Mouse (Mus musculus) E14TG2a.4 (cell line): ENCODE results near the gene Atp2a3.

Experiments used
- H3K27me3 ChIP-seq: 2 replicates; pipeline ENCODE4 v1.6.1; 2014; ENCODE audit warnings: low read length, control low read depth; ENCODE audit not compliant: insufficient read depth
- H3K36me3 ChIP-seq: 2 replicates; pipeline ENCODE4 v1.6.1; 2014; ENCODE audit warnings: low read length, control low read depth; ENCODE audit not compliant: insufficient read depth
- H3K4me1 ChIP-seq: replicated peaks from 2 replicates; pipeline ENCODE4 v1.6.1; 2014; ENCODE audit warnings: low read depth, low read length, control low read depth
- H3K4me3 ChIP-seq: replicated peaks from 2 replicates; pipeline ENCODE4 v1.5.1; 2014; ENCODE audit warnings: mild to moderate bottlenecking, low read length
- H3K9me3 ChIP-seq: 2 replicates; pipeline ENCODE4 v1.6.1; 2014; ENCODE audit warnings: low read length, control low read depth
- CTCF ChIP-seq: conservative IDR thresholded peaks from 2 replicates; pipeline ENCODE4 v1.5.1; 2014; ENCODE audit warnings: low read length
- NANOG ChIP-seq: IDR thresholded peaks from 2 replicates; pipeline ENCODE4 v1.6.1; 2014; ENCODE audit warnings: borderline replicate concordance, low read length, mixed read lengths
- POU5F1 ChIP-seq: IDR thresholded peaks from 2 replicates; pipeline ENCODE4 v1.6.1; 2014; ENCODE audit warnings: low read length, borderline replicate concordance

The Atp2a3 gene

GRCm38 (mm10) chr11:73001029-73001428 is 40.1 kb downstream of the Atp2a3 start:
- Histone ChIP-seq H3K4me3 (no peak overlapping the region), H3K4me1 (peaks cover 28% of the 10 kb centered on the region), H3K9me3 (no peaks in the 10 kb centered on the region), H3K36me3 (no peaks in the 10 kb centered on the region), H3K27me3 (0 out of 2 replicates have a peak, but pooled peaks cover 4% of the 10 kb centered on the region)
- peak; percentile 69 for TF ChIP-seq CTCF
- no peak for TF ChIP-seq POU5F1
- TF ChIP-seq NANOG = no peak

- Histone ChIP-seq H3K36me3 (no peaks in the 10 kb centered on the region), H3K9me3 (no peaks in the 10 kb centered on the region), H3K4me1 (peaks cover 4% of the 10 kb centered on the region; the same call in 1 of the 2 replicates), H3K27me3 (peaks cover 22% of the 10 kb centered on the region; the same call in 1 of the 2 replicates), H3K4me3 (no peak overlapping the region)
- TF ChIP-seq POU5F1 (no peak), CTCF (peak; percentile 59), NANOG (no peak)
Observed at GRCm38 (mm10) chr11:73006377-73006776, 45.4 kb downstream of the Atp2a3 start.

DNA sequence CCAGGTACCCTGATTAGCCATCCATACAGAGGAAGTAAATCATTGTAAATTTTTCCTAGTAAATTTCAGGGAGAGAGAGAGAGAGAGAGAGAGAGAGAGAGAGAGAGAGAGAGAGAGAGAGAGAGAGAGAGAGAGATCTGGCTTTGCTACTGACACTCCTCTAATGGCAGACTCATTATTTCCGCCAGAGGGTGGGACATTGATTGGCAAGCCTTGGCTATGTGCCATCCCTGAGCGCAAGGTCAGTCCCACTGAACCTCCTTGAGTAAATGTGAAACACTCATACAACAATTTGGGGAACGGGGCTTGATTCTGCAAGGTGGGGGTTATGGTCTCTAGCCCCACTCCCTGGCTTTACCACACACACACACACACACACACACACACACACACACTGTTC is 46.1 kb downstream of the Atp2a3 start:
- Histone ChIP-seq H3K4me1 (peaks cover 4% of the 10 kb centered on the region; the same call in 1 of the 2 replicates), H3K36me3 (no peaks in the 10 kb centered on the region), H3K9me3 (no peaks in the 10 kb centered on the region), H3K4me3 (no peak overlapping the region), H3K27me3 (peaks cover 19% of the 10 kb centered on the region; the same call in 1 of the 2 replicates)
- TF ChIP-seq POU5F1 (no peak), NANOG (no peak), CTCF (no peak)

DNA sequence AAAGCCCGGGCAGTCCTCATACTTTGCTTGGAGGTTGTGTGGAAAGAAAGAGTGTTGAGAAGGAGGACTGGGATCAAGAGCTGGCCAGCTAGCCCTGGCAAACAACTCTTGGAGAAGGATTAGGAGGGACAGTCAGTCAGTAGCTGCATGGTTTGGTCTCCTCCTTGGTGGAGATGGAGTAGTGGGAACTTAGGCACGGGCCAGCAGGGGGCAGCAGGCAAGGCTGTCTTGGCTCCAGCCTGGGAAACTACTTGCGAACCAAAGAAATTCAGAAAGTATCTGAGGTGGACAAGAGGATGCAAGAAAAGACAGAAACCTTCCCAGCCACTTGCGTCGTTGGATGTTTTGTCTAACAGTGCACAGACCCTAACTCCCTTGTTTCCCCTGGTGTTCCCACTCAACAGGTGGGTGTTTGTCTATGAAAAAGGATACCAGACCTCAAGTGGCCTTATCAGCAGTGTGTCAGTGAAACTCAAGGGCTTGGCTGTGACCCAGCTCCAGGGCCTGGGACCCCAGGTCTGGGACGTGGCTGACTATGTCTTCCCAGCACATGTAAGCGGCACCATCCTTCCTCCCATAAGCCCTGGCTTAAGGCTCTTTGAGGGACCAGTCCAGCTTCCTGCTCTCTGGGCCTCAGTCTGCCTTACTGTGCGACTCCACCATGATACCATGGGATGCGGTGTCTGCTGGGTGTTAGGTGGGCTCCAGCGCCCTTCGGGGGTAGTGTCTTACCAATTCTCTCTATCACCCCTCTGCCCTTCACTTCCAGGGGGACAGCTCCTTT is 46.9 kb downstream of the Atp2a3 start:
- H3K27me3 ChIP-seq = peaks cover 19% of the 10 kb centered on the region; the same call in 1 of the 2 replicates
- TF ChIP-seq CTCF (peak; percentile 51), POU5F1 (no peak)
- no peaks in the 10 kb centered on the region for H3K9me3 ChIP-seq
- H3K4me1 ChIP-seq = peaks cover 4% of the 10 kb centered on the region; the same call in 1 of the 2 replicates
- no peaks in the 10 kb centered on the region for H3K36me3 ChIP-seq
- no peak overlapping the region for H3K4me3 ChIP-seq

DNA sequence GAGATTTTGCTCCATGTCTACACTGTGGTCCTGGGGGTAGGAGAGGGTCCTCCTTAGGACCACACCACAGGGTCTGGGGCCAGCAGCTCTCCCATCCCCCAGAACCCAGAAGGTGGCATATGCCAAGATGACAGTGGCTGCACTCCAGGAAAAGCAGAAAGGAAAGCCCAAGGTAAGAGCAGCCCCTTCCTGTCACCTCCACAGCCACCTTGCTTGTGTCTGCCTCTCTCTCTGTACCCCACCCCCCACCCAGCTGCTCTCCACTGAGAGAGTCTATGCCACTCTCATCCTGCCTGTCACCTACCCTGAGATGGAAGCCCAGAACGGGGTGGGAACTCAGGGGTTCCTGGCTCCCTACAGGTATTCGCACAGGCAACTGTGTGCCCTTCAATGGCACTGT is 47.9 kb downstream of the Atp2a3 start:
- H3K27me3 ChIP-seq = peaks cover 26% of the 10 kb centered on the region
- TF ChIP-seq POU5F1 (no peak), NANOG (no peak), CTCF (no peak)
- H3K4me1 ChIP-seq = peaks cover 4% of the 10 kb centered on the region; the same call in 1 of the 2 replicates
- H3K9me3 ChIP-seq = no peaks in the 10 kb centered on the region
- H3K36me3 ChIP-seq = no peaks in the 10 kb centered on the region
- no peak overlapping the region for H3K4me3 ChIP-seq

DNA sequence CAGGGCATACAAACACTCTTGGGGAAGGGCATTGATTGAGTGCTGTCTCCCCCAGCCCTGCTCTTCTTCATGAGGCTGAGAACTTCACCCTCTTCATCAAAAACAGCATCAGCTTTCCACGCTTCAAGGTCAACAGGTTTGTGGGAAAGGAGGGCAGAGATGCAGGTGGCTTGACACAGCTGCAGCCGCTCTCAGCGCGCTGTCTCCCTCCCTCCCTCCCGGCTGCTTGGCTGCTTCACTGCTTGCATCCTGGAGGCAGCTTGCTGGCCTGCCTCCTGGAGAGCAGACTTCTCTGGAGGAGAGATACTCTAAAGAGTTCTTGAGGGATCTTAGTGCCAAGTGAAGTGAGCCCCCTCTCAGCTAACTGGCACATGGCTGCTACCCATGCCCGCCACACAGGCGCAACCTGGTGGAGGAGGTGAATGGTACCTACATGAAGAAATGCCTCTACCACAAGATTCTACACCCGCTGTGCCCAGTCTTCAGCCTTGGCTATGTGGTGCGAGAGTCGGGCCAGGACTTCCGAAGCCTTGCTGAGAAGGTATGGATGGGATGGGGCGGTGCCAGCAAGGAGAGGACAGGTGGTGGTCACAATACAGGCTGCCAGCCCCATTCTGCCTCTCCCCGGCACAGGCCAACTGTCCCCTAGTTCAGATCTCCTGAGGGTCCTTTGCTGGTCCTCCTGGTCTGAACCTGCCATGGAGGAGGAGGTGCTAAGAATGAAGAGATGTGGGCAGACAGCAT is 48.7 kb downstream of the Atp2a3 start:
- H3K4me3 ChIP-seq = no peak overlapping the region
- H3K4me1 ChIP-seq = peaks cover 4% of the 10 kb centered on the region; the same call in 1 of the 2 replicates
- peaks cover 32% of the 10 kb centered on the region for H3K27me3 ChIP-seq
- H3K9me3 ChIP-seq = no peaks in the 10 kb centered on the region
- no peaks in the 10 kb centered on the region for H3K36me3 ChIP-seq
- no peak for TF ChIP-seq POU5F1
- TF ChIP-seq NANOG = no peak
- TF ChIP-seq CTCF = no peak

DNA sequence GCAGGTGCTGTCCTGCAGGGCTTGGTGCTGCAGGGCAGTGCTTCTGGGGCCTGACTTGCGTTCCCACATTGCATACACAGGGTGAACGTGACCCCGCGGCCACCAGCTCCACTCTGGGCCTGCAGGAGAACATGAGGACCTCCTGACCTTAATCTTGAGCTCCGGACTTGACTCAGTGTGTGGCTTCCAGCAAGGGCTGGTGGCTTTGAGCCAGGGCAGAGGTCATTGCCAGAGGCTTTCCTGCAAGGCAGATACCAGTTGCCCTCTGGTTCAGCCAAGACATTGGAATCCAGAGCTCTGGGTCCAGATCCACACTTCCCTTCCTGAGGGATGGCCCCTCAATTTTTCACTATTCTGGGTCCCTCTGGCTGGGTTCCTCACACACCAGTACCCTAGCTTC is 53.0 kb downstream of the Atp2a3 start:
- Histone ChIP-seq H3K4me1 (peaks cover 9% of the 10 kb centered on the region), H3K27me3 (peaks cover 65% of the 10 kb centered on the region), H3K36me3 (no peaks in the 10 kb centered on the region), H3K9me3 (no peaks in the 10 kb centered on the region), H3K4me3 (no peak overlapping the region)
- TF ChIP-seq POU5F1 = no peak
- no peak for TF ChIP-seq NANOG
- TF ChIP-seq CTCF = no peak

DNA sequence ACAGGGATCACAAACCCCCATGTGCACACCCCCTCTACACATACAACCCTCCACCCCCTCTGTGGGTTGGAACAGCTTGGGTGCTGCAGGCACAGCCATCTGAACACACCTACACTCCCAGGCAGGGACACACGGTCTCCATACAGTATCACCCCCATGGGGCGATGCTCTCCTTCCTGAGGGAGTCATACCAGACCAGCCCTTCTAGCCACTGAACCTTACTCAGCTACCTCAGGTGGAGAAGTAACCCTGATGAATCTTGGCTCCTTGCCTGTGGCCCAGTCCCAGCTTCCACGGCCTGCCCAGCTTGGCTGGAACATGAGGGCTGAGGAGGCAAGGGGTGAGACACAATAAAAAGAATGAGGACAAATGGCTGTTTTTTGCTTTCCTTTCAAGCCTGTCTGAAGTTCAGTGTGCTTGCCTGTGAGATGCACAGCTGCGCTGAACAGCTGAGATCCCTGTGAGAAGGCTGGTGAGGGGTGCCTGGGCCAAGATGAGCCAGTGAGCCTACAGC is 53.9 kb downstream of the Atp2a3 start:
- no peaks in the 10 kb centered on the region for H3K9me3 ChIP-seq
- H3K27me3 ChIP-seq = peaks cover 66% of the 10 kb centered on the region
- peaks cover 17% of the 10 kb centered on the region for H3K4me1 ChIP-seq
- no peaks in the 10 kb centered on the region for H3K36me3 ChIP-seq
- no peak overlapping the region for H3K4me3 ChIP-seq
- TF ChIP-seq NANOG (no peak), CTCF (no peak), POU5F1 (no peak)
